Mouse (Mus musculus) adrenal gland, adult 8-10 months (tissue): ENCODE data around the gene Safb2. TPM values are rescaled to one million over a fixed set of nuclear protein-coding genes. Genes with fewer than 3 reads are reported as not detected.

ENCODE experiments used
- DNase-seq: peaks from one replicate; pipeline ENCODE4 v3.0.0; 2022
- total RNA-seq, 4 experiments: library from RNA; stranded (reverse); gene quantifications; 2 replicates each; pipeline ENCODE4 v1.2.4; 2022

Safb2 gene
- total RNA-seq, 4 experiments from 2014 or later = 79.7 to 193 (median 154) TPM

DNA sequence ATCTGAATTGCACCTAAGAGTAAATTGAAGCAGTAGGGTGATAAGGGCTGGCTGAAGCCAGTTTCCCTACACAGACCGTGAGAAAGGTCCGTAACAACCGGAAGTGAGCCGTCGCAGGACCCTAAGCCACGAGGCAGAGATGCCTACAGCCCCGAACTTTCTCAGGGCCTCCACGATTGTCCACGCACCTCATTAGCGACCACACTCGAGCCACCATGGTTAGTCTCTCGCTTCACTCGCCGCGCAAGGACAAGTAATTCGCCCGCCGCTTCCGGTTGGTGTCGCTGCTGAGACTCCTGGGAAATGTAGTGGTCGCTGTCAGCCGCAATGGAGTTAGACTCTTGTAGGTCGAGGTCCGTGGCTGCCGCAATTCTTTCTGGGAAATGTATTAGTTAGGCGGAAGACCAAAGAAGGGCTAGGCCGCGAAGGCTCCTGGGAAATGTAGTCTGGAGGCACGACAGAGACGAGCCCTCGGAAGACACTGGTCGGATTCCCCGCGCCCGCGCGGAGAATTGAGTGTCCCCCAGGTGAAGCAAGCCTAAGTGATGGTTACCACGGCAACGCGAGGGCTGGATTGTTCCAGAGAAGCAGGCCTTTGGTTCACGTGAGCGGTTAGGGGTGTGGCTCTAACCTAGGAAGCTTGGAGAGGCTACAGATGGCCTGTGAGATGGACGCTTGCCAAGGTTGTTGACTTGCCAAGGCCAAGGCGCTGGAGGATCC lies 25.2 kb upstream of the Safb2 start, which contains the start of gene 2410015M20Rik:
2410015M20Rik (minus strand) TSS at position 320 of the 720 bp plus-strand sequence.
- DNase-seq = peak; percentile 97

DNA sequence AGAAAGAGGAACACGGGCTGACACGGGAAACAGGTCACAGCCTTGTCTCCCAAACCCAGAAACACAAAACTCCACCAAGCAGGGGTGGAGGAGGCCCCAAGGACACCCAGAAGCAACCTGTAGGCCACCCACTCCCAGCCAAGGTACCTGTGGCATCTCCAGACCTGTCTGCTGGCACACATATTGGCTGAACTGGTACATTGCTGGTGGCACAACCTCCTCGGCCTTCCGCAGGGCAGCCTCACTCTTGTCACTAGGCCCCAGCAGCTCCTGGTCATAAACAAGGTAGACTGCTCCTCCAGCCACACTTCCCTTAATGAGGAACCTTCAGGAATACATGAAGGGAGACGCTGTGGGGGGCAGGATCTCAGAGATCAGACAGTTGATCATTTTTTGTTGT lies 24.3 kb upstream of the Safb2 start:
- DNase-seq = no peak

DNA sequence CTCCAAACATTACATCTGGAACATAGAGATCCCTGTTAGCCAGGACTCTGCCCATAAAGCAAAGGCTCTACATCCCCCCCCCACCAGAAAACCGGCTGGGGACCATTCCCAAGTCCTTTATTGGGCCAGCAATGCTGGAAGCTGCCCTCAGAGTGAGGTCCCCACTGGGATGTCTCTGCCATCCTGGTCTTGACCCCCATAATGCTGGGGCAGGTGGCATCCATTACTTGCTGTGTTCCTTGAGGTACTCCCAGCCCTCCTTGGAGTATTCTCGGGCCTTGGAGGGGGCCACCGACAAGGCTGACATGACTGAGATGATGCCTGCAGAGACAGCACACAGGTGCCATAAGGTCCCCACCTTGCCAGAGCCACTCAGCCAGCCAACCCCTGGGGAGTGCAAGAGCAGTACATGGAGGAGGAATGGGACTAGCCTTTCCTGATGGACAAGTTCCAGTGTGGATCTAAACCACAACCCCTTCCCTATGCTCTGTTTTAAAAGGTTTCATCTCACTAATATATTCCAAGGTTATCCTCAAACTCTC lies 23.2 kb upstream of the Safb2 start:
- DNase-seq = no peak

DNA sequence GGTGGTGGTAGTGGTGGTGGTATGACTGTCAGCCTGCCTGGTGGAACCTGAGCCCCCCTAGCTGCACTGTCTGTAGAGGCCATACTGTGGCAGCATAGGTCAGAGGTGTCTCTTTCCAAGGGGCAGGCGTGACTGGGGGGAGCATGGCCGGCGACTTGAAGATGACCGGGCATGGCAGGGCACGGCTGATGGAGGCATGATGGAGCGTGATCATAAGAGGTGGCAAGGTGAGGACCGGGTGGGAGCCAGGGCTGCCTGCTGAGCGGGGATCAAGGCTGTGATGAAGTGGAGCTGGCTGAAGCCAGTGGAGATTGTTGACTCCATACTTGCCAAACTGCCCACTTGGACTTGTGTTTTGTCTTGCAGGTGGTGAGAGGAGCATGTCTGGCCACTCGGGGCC lies 21.0 kb upstream of the Safb2 start:
- no peak for DNase-seq

DNA sequence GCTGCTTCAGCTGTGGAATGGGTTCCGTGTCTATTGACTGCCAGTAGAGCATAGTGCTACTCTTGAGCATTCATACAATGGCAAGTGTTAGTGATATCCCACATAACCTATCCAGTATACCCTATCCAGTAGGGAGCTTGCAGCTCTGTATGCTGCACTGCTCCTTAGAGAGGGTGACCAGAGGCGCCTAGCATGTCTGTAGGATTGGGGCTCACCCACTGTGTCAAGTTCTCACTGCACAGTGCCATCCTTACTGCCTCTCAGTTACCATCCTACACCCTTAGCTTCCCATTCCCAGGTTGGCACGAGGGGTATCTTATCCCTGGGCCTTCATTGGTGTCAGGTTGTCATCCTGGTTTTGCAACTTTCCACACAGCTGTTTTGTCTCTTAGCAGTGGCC lies 20.0 kb upstream of the Safb2 start:
- DNase-seq = no peak

DNA sequence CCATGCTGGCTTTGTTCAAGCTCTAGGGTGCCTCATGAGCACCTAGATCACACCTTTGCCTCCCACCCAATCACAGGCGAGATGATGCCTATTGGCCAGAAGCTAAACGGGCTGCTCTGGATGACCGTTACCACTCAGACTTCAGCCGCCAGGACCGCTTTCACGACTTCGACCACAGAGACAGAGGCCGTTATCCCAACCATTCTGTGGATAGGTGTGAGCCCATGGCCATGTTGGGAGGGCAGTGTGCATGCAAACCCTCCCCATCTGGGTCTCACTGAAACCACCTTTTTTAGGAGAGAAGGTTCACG lies 19.6 kb upstream of the Safb2 start:
- no peak for DNase-seq

DNA sequence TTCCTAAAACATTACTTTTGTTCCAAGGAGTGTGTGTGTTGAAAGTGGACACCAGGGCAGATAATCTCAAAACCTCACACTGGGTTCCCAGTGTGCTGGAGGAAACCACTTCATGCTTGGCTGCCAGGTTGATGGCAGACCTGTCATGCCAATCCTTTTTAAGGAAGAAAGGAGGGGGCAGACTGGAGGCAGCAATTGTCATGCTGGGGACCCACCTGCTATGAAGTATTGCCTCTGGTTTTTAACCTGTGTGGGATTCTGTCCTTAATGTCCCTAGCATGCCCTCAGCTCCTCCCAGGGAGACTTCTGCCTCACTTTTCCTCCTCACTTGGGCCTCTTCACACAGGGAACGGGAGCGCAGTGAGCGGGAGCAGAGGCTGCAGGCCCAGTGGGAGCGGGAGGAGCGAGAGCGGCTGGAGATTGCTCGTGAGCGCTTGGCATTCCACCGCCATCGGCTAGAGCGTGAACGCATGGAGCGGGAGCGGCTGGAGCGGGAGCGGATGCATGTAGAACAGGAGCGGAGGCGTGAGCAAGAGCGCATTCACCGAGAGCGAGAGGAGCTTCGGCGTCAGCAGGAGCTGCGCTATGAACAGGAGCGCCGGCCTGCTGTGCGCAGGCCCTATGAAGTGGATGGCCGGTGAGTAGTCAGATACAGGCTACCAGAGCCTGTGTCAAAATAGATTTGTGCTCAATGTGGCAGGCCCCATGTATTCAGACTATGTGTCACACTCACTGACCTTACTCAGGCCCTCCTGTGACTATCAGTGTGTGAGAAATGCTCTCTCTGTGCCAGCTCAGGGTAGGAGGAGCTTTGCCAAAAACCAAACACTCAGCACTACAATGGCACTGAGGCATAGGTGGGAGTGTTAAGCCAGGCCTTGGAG lies 19.0 kb upstream of the Safb2 start:
- no peak for DNase-seq

DNA sequence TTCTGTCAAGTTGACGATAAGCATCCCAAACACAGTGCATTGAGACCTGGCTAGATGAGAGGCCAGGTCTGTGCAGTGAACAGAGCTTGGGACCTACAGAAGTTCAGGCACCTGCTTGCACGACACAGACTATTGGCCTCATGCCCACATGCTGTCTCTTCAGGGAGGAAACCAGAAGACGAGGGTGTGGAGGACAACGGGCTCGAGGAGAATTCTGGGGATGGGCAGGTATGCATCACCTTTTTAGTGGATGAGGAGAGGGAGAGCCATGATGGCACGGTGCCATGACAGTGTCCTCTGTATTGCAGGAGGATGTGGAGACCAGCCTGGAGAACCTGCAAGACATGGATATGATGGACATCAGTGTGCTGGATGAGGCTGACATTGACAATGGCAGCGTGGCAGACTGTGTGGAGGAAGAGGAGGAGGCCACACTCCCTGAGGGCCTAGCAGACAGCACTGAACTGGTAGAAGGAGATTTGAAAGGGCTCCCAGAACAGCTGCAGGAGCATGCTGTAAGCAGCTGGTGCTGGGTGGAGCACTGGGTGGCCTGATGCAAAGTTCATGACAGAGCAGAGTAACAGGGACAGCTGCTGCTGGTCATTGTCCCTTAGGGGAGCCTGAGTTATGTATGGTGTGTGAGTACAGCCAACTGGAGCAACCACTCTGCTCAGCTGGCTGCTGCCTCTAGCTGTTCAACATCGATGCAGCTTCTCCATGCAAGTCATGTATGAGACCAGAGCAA lies 9.3 kb upstream of the Safb2 start:
- no peak for DNase-seq

DNA sequence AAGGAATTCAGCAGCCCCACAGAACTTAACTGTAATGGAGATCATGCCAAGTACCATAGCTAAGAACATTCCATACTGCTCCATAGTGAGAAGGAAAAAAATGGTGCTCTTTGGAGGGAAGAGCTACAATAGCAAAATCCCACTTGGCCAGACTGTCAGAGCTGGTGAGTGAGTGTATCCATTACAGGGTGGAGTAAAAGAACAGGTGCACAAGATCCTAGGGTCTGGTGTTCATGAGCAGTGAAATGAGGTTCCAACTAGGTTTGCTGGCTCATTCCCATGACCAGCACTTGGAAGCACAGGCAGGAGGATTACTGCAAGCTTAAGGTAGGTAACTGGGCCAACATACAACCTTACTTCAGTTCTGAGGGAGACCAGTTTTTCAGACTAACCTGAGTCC lies 8.2 kb upstream of the Safb2 start:
- DNase-seq = no peak

DNA sequence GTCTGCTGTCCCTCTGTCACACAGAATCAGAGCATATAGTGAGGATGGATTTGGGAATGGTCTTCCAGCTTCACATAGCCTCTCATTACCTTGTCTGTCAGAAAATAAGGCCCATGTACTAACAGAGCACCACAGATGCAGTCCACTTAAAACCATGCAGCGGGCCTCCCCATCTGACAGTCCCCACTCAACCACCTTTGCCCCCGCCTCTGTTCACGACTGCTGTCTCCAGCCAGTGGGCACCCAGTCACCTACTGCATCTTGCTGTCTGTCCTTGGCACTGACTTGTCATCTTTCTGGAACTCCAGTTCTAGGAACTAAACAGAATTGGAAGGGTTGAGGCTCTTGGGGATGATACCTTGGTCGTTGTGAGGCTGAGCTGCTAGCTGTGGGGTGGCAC lies 4.5 kb upstream of the Safb2 start:
- DNase-seq = no peak

DNA sequence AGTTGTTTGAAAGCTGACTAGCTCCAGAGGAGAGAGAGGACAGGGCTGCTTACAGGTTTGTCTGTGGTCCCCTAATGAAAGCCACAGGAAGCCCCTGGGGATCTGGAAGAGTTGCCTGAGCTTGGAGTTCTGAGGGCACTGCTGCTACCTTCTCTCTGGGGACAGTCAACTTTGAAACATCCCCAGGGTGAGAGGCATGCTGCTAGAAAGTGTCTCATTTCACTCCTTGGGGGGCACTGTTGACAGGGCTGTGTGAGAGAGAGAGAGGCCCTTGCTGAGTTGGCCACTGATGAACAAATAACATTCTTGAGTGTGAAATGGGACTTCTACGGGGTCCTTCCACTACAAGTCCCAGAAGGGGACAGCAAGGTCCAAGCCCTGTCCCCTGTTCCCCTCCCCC lies 3.4 kb upstream of the Safb2 start:
- no peak for DNase-seq

DNA sequence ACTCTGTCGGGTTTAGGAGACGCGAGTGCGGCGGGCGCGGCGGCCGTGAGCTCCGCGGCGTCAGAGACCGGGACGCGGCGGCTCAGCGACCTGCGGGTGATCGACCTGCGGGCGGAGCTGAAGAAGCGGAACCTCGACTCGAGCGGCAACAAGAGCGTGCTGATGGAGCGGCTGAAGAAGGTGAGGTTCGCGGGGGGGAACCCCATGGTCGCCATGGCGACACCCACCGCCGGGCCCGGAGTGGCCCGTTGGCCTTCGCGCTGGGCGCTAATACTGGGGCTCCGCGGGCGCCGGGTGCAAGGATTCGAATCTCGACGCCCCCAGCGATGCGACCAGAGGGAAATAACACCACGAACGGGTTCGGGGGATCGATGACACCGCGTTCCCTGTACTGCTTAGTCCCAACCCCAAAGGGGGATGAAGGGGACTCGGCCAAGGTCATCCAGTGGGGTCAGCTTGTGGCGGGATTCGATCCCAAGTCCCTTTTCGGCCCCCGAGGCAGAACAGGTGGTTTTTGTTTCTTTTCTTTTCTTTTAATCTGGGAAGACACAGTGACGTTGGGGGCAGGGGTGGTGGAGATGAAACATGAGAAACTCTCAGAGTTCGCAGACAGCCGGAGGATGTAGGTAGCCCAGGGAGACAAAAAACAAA lies 911 bp upstream of the Safb2 start:
- DNase-seq = no peak

DNA sequence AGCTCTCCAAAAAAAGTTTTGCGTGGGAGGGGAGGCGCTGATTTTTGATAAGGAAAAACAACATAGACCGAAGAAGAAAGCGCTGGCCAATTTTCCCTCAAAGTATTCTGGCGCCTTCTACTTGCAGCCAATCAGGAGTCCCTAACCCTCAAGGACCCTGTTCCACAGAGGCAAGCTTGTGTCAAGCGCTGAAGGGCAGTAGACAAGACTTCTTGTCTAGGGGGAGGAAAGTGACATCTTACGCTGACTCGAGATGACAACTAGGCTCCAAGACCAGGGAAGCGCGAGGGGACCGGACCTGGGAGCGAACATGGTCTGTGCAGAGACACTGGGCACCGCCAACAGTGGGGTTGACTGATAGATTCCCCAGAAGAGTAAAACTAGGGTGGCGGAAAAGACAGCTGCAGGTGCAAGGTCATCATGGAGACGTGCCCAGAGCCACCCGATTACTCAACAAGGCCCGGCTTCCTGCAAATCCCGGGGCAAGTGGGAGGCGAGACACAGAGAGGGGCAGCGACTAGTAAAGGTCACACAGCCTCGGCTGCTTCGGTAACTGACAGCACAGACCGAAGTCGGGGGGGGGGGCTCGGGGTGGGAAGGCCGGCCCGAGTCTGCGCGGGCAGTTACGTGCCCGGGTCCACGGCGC lies 651 bp downstream of the Safb2 start:
- peak; percentile 62 for DNase-seq

DNA sequence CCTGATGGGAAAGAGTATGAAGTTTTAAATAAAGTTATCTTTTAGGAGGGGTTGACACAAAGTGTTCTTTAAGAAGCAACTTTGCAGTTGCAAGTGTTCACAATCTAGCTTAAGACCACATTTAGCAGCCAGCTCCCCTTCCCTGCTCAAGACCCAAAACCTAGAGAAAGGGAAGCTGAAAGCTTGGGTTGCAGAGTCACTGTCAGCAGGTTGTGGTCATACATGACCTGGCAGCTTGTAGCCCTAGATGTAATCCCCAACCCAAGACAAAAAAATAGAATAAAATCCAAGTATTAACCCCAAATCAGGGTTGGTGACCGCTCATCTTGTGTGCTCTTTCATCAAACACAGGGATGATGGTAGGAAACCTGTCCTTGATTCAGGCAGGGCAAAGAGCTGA lies 1.3 kb downstream of the Safb2 start:
- DNase-seq = no peak

DNA sequence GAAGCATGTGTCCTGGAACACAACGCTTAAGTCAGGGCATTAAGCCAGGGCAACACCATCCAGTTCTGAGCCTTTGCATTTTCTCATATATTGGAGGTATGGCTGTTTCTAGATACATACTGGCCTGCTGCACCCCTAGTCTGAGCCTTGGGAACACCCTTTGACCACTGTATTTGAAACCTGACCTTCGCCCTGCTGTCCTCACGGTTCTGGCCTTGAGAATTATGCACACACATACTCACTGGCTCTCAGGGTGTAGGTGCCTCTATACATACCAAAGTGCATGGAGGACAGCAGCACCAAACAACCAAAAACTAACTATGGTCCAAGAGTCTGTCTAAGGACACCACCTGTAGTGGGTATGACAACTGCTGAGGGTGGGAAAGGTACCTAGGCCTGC lies 11.4 kb downstream of the Safb2 start:
- no peak for DNase-seq

DNA sequence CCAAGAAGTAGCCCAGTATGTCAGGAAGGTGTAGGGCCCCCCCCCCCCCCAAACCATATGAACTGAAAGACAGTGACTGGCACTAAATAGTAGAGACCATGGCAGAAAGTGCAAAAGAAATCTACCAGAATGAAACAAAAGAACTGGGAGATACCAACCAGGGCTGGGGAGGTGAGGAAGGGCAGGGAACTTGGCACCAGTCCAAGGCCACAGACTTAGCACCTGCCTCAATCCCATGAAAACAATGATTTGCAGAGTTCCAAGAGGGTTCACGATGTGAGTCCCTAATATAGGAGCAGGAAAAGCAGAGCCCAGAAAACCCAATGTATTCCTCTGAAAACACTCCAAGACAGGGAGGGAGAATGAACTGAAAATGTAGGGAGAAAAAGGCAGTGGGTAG lies 12.2 kb downstream of the Safb2 start:
- DNase-seq = no peak

DNA sequence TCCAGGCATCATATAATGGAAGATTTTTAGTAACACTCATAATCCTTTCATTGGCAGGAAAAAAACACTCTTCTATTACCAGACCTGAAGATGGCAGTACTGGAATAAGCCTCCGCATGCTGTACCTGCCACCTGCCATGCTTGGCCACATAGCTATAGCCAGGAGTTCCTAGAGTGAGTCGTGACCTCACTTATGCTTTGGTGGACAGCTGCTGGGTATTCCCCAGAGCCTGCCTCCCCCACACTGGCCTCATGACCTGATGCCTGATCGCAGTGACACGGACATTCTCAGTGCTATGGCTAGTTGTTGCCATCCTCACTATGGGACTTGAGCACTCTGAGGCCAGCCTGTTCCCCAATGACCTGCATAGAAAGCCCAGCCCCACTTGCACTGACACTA lies 14.1 kb downstream of the Safb2 start:
- no peak for DNase-seq

DNA sequence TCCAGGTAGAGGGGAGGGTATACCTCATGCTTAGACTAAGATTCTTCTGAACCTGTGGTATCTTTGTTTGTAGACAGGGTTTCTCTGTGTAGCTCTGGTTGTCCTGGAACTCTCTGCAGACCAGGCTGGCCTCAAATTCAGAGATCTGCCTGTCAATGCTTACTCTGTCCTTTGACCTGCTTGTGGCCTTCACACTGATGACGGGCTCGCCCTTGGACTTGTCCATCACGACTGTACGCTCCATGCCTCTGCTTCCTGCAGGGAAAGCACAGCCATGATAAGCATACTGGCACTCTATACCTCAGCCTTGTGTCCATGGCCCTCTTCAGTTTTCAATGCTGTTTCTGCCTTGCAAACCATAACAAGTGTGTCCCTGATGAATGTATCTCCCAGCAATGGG lies 17.0 kb downstream of the Safb2 start:
- no peak for DNase-seq

DNA sequence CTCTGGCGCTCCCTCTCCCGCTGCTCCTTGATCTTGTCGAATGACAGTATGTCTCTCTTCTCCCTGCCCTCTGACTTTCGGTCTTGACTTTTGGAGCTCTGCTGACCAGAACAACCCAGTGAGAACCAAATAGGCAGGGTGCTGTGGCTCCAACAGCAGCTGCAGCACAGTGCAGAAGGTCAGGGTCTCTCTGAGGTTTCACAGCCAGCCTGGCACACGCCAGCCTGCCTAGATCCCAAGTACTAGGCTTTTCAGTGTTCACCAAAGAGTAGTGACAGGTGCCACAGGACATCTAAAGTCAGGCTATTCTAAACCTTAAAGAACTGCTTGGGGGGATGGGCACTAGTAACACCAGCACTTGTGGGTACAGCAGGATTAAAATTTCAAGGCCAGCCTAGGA lies 17.5 kb downstream of the Safb2 start:
- no peak for DNase-seq

DNA sequence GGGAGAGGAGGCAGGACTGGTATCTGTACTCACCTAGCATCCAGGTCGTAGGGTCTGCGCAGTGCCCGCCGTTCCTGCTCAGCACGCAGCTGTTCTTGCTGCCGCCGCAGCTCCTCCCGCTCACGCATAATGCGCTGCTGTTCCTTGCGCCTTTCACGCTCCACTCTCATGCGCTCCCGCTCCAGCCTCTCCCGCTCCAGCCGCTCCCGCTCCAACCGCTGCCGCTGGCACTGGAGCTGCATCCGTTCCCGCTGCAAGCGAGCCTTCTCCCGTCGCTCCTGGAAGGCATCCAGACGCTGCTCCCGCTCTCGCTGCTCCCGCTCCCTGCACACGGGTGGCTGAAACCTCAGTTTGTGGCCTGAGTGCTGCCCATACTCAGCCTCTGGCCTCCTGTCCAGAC lies 18.1 kb downstream of the Safb2 start:
- no peak for DNase-seq

DNA sequence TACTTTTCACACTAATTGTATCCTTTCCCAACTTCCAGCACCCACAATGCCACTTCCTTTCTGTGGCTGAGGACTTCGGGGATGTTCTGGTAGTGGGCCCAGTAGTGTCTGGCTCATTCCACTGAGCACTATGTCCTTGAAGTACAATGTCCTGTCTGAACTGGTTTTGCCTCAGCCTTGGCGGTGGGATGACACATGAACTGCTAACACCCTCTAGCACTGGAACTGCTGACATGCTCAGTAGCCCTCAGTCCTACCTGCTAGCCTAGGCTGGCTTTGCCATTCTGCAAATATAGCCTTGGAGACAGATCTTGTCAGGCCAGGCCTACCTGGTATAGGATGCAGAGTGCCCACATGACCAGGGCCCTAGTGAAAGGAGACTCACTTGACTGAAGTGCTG lies 22.5 kb downstream of the Safb2 start:
- DNase-seq = peak; percentile 59

DNA sequence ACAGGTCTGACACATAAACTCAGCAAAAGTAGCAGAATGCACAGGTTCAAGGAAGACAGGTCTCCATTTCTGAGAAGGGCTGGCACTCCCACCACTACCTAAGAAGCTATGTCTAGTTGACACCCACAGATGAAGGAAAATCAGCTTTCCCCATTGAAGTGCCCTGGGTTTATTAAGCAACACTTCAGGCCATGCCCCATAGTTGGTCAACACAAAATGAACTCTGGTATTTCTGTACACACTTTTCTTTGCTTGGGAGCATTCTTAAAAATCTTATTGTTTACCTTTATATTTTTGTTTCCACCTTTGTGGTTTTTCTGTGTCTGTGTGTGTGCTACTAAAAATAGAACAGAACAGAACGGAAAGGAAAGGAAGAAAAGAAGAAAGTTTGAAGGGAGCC lies 24.3 kb downstream of the Safb2 start:
- DNase-seq = no peak
